Mouse (Mus musculus) cerebellum, adult (tissue): ENCODE results near the gene Gm4737.
"Not testable (repeated sequence)": the region's sequence is repeated elsewhere in the genome, so short reads cannot be mapped to it uniquely, and the experiment has no call there.

Source experiments
- ATAC-seq: cut with Nextera tagmentation; 2 replicates; pipeline ENCODE4 v1.9.2; 2017; ENCODE audit warnings: mild to moderate bottlenecking, moderate library complexity, mixed read lengths; ENCODE audit not compliant: insufficient number of reproducible peaks, low FRiP score, low TSS enrichment

Gm4737 gene

DNA sequence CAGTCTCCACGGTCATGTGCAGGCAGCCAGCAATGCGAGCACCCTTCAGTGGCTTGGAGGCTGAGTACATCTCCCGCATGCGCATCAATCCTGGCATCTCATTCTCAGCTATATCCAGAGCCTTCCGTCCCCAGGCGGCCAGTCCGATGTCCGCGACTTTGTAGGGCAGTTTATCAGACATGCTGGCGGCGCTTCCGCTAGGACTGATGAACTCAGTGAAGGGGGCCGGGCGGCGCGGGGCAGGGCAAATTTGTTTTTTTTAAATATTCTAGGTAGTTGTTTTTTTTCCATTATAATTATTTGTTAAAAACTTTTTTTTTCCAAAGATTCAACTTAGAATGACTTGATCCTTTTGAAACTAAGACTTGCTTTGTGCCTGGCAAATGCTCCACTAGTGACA is at the start of gene Gm4737:
TSS of gene Gm4737 (minus strand) at position 246 of the 400 bp plus-strand sequence.
- ATAC-seq, result not testable (repeated sequence)

DNA sequence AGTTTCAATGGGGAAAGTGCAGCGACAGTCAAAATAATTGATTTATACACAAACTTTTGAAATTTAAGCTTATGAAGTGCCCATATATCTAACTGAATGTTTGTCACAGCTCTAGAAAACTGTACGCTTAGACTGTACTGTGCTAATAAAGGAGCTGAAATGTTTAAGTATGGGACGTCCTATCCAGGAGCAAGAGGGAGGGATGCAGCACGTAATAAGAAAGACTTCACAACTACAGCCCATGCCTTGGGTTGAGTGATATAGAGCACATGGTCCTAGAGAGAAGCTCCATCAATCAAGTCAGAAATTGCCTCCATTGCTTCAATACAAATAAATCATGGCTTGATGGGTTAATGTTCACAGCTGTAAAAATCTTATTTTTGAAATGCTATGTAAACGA is 40.9 kb upstream of the Gm4737 start:
- no peak for ATAC-seq

DNA sequence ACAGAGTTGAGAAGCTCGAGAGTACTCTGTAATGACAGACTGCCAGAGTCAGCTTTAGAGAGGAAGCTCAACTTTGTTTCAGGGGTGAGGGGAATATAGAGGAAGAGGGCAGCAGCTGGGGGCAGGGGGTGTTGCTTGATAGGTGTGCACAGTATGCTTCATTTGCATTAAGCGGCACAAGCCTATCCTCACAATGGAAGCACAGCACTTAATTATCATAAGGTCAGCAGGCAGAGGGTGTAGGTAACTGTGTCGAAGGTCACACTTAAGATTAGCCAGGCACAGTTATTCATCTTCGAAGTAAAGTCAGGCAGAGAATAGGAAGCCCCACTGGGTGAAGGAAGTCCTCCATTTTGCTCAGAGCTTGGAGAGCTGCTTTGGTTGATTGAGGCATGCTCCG is 28.2 kb upstream of the Gm4737 start:
- no peak for ATAC-seq

DNA sequence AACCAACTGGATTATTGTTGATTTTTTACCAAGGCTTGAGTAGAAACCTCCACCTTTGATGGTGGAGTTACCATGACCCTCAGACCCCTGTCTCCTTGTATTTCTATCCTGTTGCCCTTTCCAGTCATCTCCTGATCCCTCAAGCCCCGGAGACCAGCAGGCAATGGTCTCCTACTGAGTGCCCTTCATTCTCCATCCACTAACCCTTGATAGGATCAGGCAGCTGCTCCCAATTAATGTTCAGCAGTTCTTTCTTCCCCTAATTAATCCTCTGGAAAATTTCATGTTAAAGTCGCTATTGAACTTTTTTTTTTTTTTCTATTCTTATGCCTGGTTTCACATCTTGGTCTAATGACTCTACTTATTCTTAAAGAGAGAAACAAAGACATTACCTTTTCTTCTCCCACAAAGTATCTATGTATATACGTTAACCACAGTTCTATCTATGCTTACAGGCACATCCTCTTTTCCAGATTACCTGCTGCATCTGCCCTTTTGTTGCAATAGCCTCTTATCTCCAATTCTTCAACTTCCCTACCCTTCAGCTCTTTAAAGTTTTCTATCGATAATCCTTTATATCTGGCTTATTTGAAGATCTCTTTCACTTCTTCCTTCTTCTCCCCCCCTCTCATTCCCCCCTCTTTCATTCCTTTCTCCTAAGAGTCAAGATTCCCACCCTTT is 23.4 kb upstream of the Gm4737 start:
- no peak for ATAC-seq

DNA sequence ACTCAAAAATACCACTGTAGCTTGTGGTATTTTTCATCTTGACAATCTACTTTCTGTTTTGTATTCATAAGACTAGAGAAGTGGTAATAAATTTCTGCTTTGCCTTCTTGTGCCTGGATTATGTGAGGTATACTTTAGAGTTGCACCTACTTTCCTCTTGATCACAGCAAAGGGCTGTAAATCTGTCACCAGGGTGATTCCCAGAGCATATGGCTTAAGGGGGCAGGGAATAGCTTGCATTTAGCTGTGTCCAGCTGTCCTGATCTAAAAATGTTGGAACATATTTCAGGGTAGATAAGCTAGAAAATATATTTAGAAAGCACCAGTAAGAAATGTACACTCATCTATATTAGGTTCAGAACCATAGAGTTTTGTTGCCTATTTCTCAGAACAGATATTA is 18.2 kb upstream of the Gm4737 start:
- ATAC-seq, result no peak

DNA sequence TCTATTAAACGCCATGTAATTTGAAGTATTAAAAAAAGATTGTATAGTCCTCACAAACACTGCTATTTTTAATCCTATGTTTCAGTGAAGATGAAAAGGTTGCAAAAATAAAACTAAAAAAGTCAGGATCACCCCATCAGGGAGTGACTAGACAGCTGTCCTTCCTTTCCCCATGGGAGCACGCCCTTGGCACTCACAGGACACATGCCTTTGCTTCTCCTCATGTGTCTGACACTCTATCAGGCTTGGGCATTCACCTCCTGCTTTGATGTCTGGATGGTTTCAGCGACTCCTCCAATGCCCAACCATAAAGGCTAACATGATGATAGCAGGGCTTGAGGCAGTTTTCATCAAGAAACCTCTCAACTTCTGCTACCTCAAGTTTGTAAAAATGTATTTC is 12.1 kb upstream of the Gm4737 start:
- no peak for ATAC-seq

DNA sequence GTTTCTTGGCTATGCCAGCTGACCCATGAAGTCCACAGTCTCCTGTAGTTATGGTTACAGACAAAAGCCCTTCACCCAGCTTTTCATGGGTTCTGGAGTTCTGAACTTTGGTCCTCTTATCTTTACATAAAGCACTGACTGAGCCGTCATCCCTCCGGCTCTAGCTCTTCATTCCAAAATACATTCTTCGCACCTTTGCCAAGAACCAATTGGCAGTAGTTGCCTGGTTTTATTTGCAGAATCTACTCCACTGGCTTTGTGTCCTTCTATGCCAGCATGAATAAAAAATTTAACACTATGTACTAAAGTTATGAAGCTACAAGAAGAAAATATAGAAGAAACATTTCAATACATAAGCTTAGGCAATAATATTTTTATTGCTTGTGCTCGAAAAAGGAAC is 10.4 kb upstream of the Gm4737 start:
- ATAC-seq, result no peak

DNA sequence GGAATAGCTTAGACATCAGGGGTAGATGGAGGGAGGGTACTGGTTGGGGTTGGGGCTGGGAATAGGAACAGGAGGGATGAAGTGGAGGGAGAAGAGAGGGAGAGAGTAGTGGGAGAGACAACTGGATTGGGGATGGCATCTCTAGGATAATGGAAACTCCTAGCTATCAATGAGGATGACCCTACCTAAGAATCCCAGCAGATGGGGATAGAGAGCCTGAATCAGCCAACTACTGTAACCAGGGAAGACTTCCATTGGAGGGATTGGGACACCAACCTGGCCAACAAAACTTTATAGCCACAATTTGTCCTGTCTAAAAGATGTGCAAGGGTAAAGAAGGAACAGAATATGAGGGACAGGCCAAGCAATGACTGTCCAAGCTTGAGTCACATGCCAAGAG is 3.7 kb downstream of the Gm4737 start:
- ATAC-seq, result no peak

DNA sequence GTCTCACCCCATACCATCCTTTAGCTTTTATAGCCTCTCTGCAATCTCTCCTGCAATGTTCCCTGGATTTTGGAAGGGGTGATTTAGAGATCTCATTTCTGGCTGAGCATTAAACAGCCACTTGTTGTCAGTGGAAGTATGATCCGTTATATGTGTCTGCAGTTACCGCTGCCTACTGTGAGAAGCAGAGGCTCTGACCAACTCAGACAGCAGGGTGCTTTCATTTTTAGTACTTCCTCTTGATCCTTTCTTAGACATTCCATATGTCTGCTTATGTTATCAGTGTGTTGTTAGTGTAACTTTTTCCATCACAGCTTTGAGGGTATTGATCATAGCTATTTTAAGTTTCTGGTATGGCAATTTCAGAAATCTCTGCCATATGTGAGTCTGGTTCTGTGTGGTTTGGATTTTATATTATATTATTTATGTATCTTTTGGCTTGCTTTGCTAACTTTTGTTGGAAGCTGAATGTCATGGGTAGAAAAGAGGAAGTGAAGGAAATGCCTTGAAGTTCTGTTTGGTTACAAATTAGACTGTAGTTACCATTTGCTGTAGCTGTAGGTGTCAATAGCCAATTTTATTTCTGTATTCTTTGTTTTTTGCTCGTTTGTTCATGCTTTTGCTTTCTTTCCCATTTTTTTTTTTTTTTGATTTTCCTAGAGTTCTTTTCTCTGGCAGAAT is 6.1 kb downstream of the Gm4737 start:
- ATAC-seq, result no peak

DNA sequence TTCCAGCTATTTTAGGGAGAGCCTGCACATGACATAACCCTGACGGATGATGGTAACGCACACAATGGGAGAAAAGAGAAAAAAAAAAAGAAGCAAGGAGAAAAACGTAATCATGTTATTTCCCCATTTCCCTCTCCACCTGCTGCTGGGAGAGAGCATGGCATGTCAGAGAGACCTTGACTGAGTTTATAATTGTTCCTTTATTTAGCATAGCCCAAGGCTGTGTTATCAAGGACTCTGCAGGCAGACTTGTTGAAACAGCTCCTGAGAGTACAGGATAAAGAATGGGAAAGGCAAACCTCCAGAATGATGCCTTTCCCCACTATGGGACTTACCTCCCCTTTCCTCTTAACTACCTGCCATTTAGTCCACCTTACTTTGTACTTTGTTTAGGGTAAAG is 7.9 kb downstream of the Gm4737 start:
- ATAC-seq, result no peak

DNA sequence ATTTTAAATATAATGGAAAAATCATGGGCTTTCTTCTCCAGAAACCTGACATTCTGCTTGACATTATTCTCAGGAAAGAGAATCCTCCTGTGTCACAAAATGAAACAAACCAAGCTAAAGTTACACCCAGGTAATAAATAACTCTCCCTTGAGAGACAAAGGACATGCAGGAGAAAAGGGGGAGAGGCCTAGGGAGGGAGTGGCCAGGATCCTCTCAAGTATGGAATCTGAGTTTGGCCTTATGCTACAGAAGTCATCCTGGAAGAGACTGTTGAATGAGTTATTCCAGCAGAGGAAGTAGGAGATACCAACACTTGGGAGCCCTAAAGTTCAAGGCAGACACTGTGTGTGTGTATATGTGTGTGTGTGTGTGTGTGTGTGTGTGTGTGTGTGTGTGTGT is 32.6 kb downstream of the Gm4737 start:
- ATAC-seq, result no peak

DNA sequence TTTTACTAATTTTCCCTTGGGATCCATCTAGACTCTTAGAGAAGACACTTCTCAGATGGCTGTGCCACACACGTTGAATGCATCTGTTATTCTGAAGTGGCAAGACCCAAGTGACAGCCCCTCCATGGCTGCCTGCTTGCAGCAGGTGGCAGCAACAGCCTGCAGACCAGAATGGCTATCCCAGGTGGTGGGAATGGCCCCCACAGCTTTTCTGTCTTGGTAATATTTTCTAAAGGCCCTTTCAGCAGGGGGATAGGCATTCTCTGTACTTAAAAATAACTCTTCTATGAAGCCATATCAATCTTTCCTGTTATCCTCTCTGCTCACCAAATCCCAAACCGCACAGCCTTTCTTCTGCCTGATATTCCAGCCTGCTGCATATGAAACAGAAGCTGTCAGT is 33.5 kb downstream of the Gm4737 start:
- ATAC-seq, result no peak

DNA sequence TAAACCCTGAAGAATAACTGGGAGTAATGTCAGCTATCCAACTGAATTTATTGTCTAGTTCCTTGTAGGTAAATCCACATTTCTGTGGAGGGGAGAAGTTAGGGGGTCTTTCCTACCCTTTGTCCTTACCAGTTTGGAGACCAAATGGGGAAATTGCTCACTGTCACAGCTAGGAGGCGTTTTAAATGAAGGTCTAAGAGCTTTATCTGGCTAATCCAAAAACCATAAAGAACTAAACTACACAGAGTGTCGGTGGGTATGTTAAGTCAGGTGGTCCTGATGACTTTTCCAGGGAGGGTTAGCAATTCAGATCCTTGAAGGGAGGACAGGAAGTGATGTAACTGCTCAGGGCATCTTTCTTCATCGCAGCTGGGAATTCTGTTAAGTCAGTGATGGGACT is 34.3 kb downstream of the Gm4737 start:
- no peak for ATAC-seq

DNA sequence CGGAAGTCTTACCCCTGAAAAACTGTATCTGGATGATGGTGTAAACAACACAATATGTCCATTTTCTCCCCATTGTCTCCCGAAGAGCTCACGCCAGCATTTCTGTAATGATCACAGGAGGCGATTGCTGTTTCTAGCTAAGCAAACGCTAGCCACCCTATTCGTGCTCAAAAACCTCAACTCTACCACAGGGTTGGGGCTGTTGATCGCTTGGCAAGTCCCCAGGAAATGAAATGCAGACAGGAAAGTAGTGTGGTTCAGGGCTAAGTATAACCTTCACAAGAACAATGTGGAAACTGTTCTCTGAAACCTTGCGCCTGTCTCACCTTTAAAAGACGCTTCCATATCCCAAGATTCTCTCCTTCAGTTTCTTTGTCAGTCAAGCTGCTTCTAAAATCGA is 34.9 kb downstream of the Gm4737 start, which contains the start of gene Cd96:
TSS of gene Cd96 (minus strand) at position 232 of the 400 bp plus-strand sequence.
- no peak for ATAC-seq

DNA sequence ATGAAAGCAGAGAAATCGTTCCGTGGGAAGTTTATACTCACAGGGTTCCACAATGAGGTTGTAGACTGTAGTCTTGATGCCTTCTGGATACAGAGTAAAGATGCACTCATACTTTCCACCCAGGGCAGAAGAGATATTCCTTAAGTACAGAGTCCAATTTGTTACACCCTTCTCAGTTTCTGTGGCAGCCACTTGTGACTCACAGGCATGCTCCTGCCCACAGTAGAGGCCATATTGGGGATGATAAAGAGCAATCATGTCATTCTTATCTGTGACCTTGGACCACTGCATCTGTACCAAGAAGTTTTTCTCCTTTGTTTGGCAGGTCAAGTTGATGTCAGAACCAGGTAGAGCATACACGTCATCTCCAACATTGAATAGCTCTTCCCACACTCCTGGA is 37.2 kb downstream of the Gm4737 start:
- no peak for ATAC-seq

DNA sequence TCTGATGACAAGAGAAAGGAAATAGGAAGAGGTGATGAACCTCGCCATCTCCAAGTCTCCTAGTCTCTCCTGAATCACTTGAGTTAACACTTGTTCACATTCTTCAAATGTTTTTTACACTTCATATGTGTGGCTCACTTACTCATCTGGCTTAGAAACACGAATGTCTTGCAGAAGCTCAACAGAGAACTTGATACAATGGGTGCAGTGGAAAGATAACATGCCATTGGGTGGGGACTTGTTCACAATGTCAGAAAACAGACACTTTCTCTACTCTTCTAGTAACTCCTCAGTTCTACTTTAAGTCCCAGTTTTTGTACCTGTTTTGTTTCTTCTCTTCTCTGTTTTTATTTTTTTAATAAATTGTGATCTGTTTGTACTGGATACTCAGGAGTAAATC is 40.1 kb downstream of the Gm4737 start:
- no peak for ATAC-seq

DNA sequence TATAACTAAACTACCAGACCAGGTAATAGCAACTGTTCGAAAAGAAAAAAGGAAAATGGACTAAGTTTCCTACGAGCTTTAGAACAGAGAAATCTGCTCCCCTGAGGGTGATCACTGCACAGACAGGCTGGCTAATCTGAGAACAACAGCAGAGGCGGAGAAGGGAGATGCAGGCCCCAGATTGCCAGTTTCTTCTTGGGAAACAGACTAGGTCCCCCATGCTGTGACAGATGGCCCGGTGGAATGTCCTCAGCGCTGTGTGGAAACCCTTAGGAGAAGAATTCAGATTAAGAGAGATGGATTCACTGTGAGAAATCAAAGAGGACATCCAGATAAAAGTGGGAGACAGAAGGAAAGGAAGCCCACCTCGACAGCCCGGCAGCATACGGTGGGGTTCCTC is 45.3 kb downstream of the Gm4737 start:
- ATAC-seq, result no peak

DNA sequence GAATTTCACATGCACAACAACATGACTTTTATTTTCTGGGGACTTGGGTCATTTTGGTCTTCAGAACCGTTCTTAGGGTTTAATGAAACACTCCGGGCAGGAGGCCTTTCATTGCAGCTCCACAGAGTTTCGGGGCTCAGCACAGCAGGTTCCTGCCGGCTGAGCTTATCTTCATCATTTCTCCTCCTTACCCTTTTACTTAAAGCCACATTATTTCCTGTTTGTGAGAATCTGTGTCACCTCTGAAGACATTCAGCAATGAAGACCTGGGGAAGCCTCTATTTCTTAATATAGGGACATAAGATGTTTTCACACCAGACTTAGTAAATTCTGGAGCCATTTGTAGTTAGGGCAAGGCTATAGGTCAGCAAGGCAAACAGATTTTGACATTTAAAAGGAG is 47.4 kb downstream of the Gm4737 start:
- no peak for ATAC-seq

DNA sequence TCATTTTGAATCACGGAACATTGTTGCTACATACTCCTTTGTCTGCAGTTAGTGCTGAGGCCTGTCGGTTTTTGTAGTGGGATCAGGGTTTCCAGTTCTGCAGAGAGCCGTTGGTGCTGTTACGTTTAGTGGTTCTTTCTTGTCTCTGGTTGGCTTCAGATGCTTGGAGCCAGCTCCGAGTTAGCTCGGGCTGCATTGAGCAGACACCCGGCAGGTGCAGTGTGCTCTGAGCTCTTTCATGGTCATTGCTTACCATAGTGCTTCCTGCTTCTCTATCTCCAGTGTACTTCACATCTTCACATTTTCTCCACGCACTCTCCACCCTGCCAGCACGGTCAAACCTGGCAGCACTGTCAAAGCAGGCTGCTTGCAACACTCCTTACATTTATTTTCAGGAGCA is 50.4 kb downstream of the Gm4737 start:
- no peak for ATAC-seq
